Mouse (Mus musculus): ENCODE measurements around the gene Nkain2. TPM values are rescaled to one million over a fixed set of nuclear protein-coding genes. Genes with fewer than 3 reads are reported as not detected.

The Nkain2 gene
- polyA plus RNA-seq, 1 experiment from 2014 or later: 0.38 TPM

Other genes with a start within 250 kb of the Nkain2 start
- gene Trdn, start 190.1 kb upstream of the Nkain2 start, polyA plus RNA-seq (2016; fragmentation: Nextera tagmentation; extraction: Ambion mirVana): 3.0 and 3.6 TPM in 2 replicates

Data from limb, embryonic 12.5 days (tissue).